Comparison of ENCODE assay signal across 10 mouse cellular contexts in genomic region chr1:105178773-105179172, GRCm38 (mm10).
DNase-seq lines count a peak whose midpoint lies in the region; ATAC-seq and TF ChIP-seq lines count a peak whose summit lies in the region.
"Had no signal": no experiment of that assay in that cellular context is flagged by ENCODE, and none has a peak within 500 bp of the region (broad histone marks: within the 10 kb centered on the region; RNA-seq: fewer than 3 reads in every experiment).

No protein-coding gene starts in this region.

- no peak overlapping the region for H3K9ac ChIP-seq in hindbrain, postnatal 0 days (replicated peaks; ENCODE audit: low read length)
- H3K9ac ChIP-seq in liver, embryonic 11.5 days (ENCODE audit: low read depth, low read length): no peak overlapping the region
- H3K9ac ChIP-seq in stomach, embryonic 15.5 days: no peak overlapping the region
- H3K9ac ChIP-seq: embryonic facial prominence, embryonic 13.5 days had no signal

- DNase-seq in layer of hippocampus, postnatal 14 days (ENCODE audit: low spot score in 2 of 2): peak; percentile 4 to 20
- DNase-seq in layer of hippocampus, postnatal 10 days (ENCODE audit: low spot score in 2 of 2): no peak
- DNase-seq in hindbrain, postnatal 0 days (ENCODE audit: low spot score): no peak
- DNase-seq in liver, embryonic 11.5 days (ENCODE audit: low spot score): no peak
- DNase-seq in thymus, postnatal 10 days (ENCODE audit: low spot score in 2 of 2): no peak
- DNase-seq in frontal cortex, postnatal 10 days (ENCODE audit: low spot score in 2 of 2): no peak
- no peak for DNase-seq in right cerebral cortex, adult 18-20 months

- 39% methylated on average over 6 of the region's 6 CpGs for WGBS in hindbrain, postnatal 0 days
- WGBS in liver, embryonic 11.5 days: 58% methylated on average over 6 of the region's 6 CpGs
- 30% methylated on average over 6 of the region's 6 CpGs for whole genome bisulfite sequencing in stomach, embryonic 15.5 days

- no peaks in the 10 kb centered on the region for H3K36me3 ChIP-seq in hindbrain, postnatal 0 days (ENCODE audit: insufficient read depth, low read length)
- no peaks in the 10 kb centered on the region for H3K36me3 ChIP-seq in liver, embryonic 11.5 days (ENCODE audit: control insufficient read depth, insufficient read depth, low read length)
- H3K36me3 ChIP-seq in stomach, embryonic 15.5 days: no peaks in the 10 kb centered on the region
- H3K36me3 ChIP-seq: embryonic facial prominence, embryonic 13.5 days had no signal

- no peaks in the 10 kb centered on the region for H3K9me3 ChIP-seq in hindbrain, postnatal 0 days (ENCODE audit: low read length)
- no peaks in the 10 kb centered on the region for H3K9me3 ChIP-seq in liver, embryonic 11.5 days (ENCODE audit: control insufficient read depth, low read length)
- no peaks in the 10 kb centered on the region for H3K9me3 ChIP-seq in stomach, embryonic 15.5 days
- H3K9me3 ChIP-seq: embryonic facial prominence, embryonic 13.5 days had no signal

- no peaks in the 10 kb centered on the region for H3K27me3 ChIP-seq in hindbrain, postnatal 0 days (ENCODE audit: insufficient read depth, low read length)
- no peaks in the 10 kb centered on the region for H3K27me3 ChIP-seq in liver, embryonic 11.5 days (replicated peaks; ENCODE audit: control insufficient read depth, insufficient read depth, low read length)
- H3K27me3 ChIP-seq in stomach, embryonic 15.5 days (replicated peaks): no peaks in the 10 kb centered on the region
- H3K27me3 ChIP-seq: embryonic facial prominence, embryonic 13.5 days had no signal

- 0 out of 2 replicates have a peak, but pooled peaks have one; percentile 10 for ATAC-seq in hindbrain, postnatal 0 days
- peak; percentile 73 for ATAC-seq in liver, embryonic 11.5 days (replicated peaks; ENCODE audit: low FRiP score)
- ATAC-seq in stomach, embryonic 15.5 days (ENCODE audit: insufficient read depth, low FRiP score, low read depth): peak; percentile 74
- ATAC-seq: activated CD4-positive, CD25-positive, alpha-beta regulatory T cell, adult 4 months had no signal

- no peak overlapping the region for H3K4me2 ChIP-seq in hindbrain, postnatal 0 days (ENCODE audit: low read depth, low read length)
- H3K4me2 ChIP-seq in liver, embryonic 11.5 days: no peak overlapping the region
- peak overlapping the region; percentile 27 for H3K4me2 ChIP-seq in stomach, embryonic 15.5 days
- H3K4me2 ChIP-seq: embryonic facial prominence, embryonic 13.5 days had no signal

- no peak overlapping the region for H3K27ac ChIP-seq in hindbrain, postnatal 0 days
- H3K27ac ChIP-seq in liver, embryonic 11.5 days (ENCODE audit: low read depth, low read length): no peak overlapping the region
- H3K27ac ChIP-seq in stomach, embryonic 15.5 days: peak overlapping the region; percentile 77
- H3K27ac ChIP-seq: embryonic facial prominence, embryonic 13.5 days had no signal

- peaks cover 3% of the 10 kb centered on the region; the same call in 1 of the 2 replicates for H3K4me1 ChIP-seq in hindbrain, postnatal 0 days (ENCODE audit: insufficient read depth, low read length)
- H3K4me1 ChIP-seq in liver, embryonic 11.5 days (replicated peaks; ENCODE audit: control insufficient read depth, insufficient read depth, low read length): no peaks in the 10 kb centered on the region
- H3K4me1 ChIP-seq in stomach, embryonic 15.5 days: 0 out of 2 replicates have a peak, but pooled peaks cover 9% of the 10 kb centered on the region

- no peak for TF ChIP-seq CTCF in hindbrain, postnatal 0 days (IDR thresholded peaks at IDR 0.05; ENCODE audit: low read depth)

- H3K4me3 ChIP-seq in hindbrain, postnatal 0 days (ENCODE audit: low read length): no peak overlapping the region
- H3K4me3 ChIP-seq in liver, embryonic 11.5 days (ENCODE audit: low read depth, low read length): no peak overlapping the region
- no peak overlapping the region; the same call in 1 of the 2 replicates for H3K4me3 ChIP-seq in stomach, embryonic 15.5 days (replicated peaks)
- H3K4me3 ChIP-seq: embryonic facial prominence, embryonic 13.5 days had no signal

Comparison
In these comparisons a context has a peak if more than half of its experiments do, and no peak if none do; other contexts are left out.
1. DNase-seq: peak in layer of hippocampus, postnatal 14 days (2 of 2); none in layer of hippocampus, postnatal 10 days (0 of 2), hindbrain, postnatal 0 days (single experiment), liver, embryonic 11.5 days (single experiment), thymus, postnatal 10 days (0 of 2), frontal cortex, postnatal 10 days (0 of 2) and right cerebral cortex, adult 18-20 months (single experiment).
2. ATAC-seq: peak in every context shown above with its lines; median percentile 74 in stomach, embryonic 15.5 days; 73 in liver, embryonic 11.5 days; 10 in hindbrain, postnatal 0 days.